Mouse (Mus musculus) lung, postnatal 36 days (tissue): ENCODE data around the gene Efl1.
"Not testable (repeated sequence)": the region's sequence is repeated elsewhere in the genome, so short reads cannot be mapped to it uniquely, and the experiment has no call there.

Experiments
- DNase-seq: peaks from one replicate; pipeline ENCODE4 v3.0.0; 2022; ENCODE audit warnings: mixed read lengths

The Efl1 gene

GRCm38 (mm10) chr7:82766623-82767022 lies 118.2 kb downstream of the Efl1 start:
- DNase-seq = no peak

GRCm38 (mm10) chr7:82770207-82770606 lies 121.8 kb downstream of the Efl1 start:
- no peak for DNase-seq

- not testable (repeated sequence) for DNase-seq
Measured at GRCm38 (mm10) chr7:82770957-82771660, 122.7 kb downstream of the Efl1 start.

- not testable (repeated sequence) for DNase-seq
Measured at GRCm38 (mm10) chr7:82771661-82772021, 123.2 kb downstream of the Efl1 start.

- no peak for DNase-seq
Measured at GRCm38 (mm10) chr7:82772481-82772880, 124.1 kb downstream of the Efl1 start.

- DNase-seq = no peak
Measured at GRCm38 (mm10) chr7:82773150-82773549, 124.7 kb downstream of the Efl1 start.

GRCm38 (mm10) chr7:82773884-82774283 lies 125.5 kb downstream of the Efl1 start:
- no peak for DNase-seq

GRCm38 (mm10) chr7:82775090-82775489 lies 126.7 kb downstream of the Efl1 start:
- no peak for DNase-seq

GRCm38 (mm10) chr7:82783071-82783470 lies 134.7 kb downstream of the Efl1 start:
- DNase-seq = no peak

GRCm38 (mm10) chr7:82783693-82784092 lies 135.3 kb downstream of the Efl1 start:
- no peak for DNase-seq

GRCm38 (mm10) chr7:82785335-82785934 lies 137.0 kb downstream of the Efl1 start:
- DNase-seq = peak; percentile 6

- DNase-seq = peak; percentile 8
Measured at GRCm38 (mm10) chr7:82785970-82786647, 137.7 kb downstream of the Efl1 start.

- no peak for DNase-seq
Measured at GRCm38 (mm10) chr7:82792644-82793043, 144.2 kb downstream of the Efl1 start.

- no peak for DNase-seq
Measured at GRCm38 (mm10) chr7:82793111-82793510, 144.7 kb downstream of the Efl1 start.

GRCm38 (mm10) chr7:82794542-82794941 lies 146.1 kb downstream of the Efl1 start:
- DNase-seq = peak; percentile 53

GRCm38 (mm10) chr7:82802206-82802605 lies 153.8 kb downstream of the Efl1 start:
- DNase-seq = no peak

GRCm38 (mm10) chr7:82808257-82808656 lies 159.8 kb downstream of the Efl1 start:
- DNase-seq = peak; percentile 22

GRCm38 (mm10) chr7:82809126-82809525 lies 160.7 kb downstream of the Efl1 start:
- no peak for DNase-seq

GRCm38 (mm10) chr7:82810799-82811139 lies 162.4 kb downstream of the Efl1 start:
- DNase-seq = no peak

GRCm38 (mm10) chr7:82811140-82811851 lies 162.9 kb downstream of the Efl1 start:
- DNase-seq = peak; percentile 21

- DNase-seq = no peak
Measured at GRCm38 (mm10) chr7:82812186-82813155, 164.1 kb downstream of the Efl1 start.

- no peak for DNase-seq
Measured at GRCm38 (mm10) chr7:82819541-82819940, 171.1 kb downstream of the Efl1 start.
